Mouse (Mus musculus): Measurements from ENCODE around the gene Grm4. TPM values are rescaled to one million over a fixed set of nuclear protein-coding genes. Genes with fewer than 3 reads are reported as not detected.

Gene Grm4
- total RNA-seq, 2 experiments from 2014 or later: 12.2 to 16.1 TPM

DNA sequence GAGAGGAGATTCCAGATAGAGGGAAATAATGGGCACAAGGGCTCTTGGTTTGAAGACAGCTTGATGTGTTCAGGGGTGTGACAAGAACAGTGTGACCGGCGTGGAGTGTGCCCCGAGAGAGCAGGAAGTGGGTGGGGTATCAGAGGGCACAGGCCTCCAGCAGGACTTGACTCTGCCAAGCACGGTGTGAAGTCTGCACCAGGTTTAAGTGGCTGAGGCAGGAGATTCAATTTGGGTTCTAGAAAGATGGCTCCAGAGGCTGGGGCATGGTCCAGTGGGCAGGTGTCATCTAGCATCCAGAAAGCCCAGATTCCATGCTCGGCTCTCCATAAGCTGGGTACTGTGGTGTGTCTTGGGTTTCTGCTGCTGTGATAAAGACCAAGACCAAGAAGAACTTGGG is 23.4 kb downstream of the Grm4 start:
- no peak for DNase-seq (ENCODE audit: low spot score in 2 of 2)

DNA sequence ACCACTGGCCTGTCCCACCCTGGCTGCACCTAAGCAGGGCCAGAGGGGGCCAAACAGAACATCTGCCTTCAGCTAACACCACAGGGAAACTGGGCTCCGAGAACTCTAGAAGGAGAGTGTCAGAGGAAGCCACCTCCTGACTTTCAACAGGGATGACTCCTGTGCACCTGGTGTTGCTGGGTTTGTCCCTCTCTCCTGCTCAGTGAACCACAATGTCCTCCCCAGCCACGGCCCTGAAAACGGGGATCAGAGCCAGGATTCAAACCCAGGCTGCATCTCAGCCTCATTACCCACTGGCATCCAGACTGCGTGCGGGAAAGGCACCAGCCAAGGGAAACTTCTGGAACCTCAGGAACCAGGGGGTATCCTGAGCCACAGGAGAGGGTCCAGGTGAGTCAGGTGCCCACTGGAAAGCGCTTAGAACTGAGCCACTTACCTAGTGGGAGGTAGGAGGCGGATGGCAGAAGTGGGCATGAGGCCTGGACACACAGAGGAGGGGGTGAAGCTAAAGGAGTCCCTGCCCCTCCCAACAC is 26.1 kb downstream of the Grm4 start:
- DNase-seq (ENCODE audit: low spot score in 2 of 2): no peak

DNA sequence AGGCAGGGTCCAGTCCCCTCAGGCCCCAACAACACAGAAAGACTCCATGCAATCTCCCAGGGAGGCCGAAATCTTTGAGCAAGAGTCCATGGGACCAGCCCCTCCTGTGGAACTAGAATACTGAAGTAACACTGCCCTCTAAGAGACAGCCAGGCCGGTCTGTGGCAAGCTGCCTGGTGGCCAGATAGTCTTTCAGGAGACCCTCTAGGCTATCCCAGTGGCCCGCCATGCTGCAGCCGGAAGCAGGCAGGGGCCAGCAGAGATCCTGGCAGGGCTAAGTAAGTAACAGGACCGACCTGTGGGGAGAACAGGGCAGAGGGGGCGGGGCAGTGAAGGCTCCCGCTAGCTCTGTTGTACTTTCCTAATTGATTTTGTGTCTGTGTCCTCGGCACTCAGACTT is 27.2 kb downstream of the Grm4 start:
- no peak for DNase-seq (ENCODE audit: low spot score in 2 of 2)

DNA sequence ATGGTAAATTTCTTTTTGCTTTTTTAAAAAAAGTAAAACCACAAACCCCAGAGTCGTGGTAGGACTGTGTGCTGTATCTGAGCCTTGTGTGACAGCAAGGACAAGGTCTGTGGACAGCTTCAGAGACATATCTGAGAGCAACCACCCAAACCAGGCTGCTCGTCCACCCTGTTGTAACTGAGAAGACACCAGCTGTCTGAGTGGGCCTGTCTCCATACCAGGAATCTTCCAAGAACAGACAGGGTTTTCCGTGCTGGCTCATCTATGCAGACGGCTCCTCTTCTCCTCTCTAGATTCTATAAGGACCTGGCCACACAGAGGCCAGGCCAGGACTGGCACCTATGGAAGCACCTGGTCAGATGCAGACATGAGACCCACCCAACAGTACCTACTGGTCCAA is 27.8 kb downstream of the Grm4 start:
- DNase-seq (ENCODE audit: low spot score in 2 of 2): no peak

DNA sequence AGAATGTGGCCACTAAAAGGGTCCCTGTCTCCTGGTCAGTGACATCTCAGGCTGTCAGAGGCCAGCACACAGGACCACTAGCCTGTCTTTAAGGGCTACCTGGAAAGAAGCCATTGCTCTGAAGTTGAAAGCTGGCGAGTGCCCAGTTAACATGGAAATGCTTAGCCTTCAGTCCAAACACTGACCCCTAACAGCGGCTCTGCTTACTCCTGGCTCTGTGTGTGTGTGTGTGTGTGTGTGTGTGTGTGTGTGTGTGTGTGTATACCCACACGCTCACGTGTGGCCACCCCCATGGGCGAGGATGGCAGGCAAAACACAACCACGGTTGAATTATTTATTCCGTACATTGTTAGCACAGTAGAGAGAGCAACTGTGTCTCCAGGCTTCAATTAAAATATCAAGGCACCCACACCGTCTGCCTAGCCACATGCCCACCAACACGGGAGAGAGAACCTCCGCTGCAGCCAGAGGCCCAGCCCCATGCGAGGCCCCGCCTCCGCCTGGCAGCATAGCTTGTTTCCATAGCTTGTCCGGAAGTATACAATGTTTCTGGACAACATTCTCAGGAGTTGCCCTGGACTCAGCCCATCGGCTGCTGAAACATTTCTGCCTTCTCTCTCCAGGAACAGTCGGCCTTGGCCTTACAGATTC is 32.9 kb downstream of the Grm4 start:
- peak in 1 of 2 experiments; percentile 32 for DNase-seq (ENCODE audit: low spot score in 2 of 2)

DNA sequence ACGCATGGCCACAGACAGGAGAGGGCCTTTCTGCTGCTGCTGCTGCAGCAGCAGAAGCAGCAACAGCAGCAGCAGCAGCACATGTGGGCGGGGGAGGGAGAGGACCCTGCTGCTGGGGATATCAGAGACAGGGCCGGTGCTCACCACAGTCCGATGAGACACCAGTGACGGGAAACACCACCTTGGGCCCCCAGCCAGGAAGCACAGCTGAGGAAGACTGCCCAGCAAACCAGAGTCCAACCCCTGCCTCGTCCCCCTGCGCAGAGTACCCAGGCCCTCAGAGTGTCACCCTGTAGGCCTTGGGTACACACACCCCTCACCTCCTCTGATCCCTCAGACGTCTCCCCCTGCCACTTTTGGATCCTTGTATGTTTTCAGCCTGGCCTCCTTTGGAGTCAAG is 35.3 kb downstream of the Grm4 start:
- no peak for DNase-seq (ENCODE audit: low spot score in 2 of 2)

DNA sequence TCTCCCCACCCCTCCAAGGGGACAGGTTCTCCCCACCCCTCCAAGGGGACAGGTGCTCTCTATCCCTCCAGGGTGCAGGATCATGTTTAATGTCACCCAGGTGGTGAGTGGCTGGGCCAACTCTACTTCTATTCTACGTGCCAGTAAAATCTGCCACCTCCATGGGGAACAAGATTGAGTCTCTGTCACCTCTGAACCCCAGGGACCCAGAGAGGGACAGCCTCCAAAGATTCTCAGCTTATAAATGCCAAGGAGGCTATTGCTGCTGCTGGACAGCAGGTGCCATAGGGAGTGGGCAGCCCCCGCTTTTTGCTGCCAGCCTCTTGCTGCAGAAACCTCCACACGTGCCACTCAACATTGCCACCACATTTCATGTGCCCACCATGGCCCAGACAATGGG is 37.6 kb downstream of the Grm4 start:
- DNase-seq (ENCODE audit: low spot score in 2 of 2): no peak

DNA sequence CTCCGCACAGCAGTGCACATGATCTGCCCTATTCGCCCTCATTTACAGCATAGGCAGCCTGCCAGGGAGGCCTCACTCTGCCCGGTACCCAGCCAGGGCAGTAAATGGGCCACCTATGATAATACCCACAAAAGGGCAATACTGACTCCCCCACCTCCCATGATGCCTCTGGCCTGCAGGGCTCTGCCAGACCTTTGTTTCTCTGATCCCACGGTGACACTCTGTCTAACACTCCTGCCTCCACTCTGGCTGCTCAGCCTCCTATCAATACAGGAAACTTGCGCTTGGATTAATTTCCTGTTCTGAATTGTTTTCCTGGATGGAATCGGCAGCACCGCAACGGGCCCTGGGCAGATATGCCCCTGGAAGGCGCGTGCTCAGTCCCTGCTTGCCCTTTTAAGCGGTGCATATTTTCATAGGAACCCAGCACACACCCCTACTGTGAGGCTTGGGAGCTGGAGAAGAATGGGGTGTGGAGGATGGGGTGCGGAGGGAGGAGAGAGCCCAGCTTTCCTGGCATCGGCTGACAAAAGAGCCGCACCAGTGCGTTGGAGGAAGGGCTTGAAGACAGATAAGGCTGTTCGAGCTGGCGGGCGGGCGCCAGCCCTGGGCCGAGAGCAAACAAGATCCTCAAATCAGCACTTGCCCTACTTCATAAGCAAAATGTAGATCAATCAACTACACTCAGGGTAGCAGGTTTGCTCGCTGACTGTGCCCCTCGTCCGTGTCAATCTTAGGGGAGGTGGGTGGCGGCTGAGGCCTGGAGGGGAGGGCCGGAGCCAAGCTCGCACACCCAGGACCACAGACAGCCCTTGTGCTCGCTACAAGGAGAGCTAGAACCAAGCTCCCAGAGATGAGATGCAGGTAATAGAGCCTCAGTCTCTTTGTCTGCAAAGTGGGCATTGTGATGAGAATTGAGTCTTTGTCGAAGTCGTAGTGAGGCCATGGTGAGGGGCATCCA is 40.8 kb downstream of the Grm4 start:
- no peak for DNase-seq (ENCODE audit: low spot score in 2 of 2)

DNA sequence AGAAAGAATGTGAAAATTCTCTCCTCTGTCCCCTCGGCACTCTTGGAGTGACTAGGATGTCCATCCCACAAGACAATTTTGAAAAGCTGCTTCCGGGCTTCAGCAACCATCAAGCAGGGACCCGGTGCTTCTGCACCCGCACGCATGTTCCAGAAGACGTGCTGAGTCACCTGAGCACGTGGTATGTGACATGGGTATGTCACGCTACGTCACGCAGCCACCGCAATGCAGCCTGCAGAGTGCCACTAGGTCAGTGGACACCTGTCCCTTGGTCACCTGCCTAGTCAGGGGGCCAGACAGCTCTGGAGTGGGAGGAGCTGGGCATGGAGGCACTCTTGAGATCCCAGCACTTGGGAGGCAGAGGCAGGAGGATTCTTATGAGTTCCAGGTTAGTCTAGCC is 45.6 kb downstream of the Grm4 start:
- DNase-seq (ENCODE audit: low spot score in 2 of 2): no peak

DNA sequence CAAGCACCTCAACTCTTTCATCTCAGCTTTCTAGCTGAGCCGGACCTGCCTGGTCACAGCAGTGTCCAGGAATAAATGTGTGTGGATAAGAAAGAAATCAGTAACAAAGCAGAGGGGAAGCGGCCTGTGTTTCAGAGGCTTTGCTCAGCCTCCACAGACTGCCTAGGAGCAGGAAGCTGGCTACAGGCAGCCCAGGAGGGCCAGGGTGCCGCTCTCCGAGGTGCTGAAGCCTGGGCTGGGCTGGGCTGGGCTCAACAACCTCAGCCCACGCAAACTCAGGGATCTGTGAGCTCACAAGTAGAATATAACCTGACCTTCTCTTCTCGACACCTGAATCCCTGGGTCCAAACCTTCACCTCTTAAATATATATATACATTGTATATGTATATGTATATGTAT is 54.6 kb downstream of the Grm4 start:
- DNase-seq (ENCODE audit: low spot score in 2 of 2): peak; percentile 27 to 47

DNA sequence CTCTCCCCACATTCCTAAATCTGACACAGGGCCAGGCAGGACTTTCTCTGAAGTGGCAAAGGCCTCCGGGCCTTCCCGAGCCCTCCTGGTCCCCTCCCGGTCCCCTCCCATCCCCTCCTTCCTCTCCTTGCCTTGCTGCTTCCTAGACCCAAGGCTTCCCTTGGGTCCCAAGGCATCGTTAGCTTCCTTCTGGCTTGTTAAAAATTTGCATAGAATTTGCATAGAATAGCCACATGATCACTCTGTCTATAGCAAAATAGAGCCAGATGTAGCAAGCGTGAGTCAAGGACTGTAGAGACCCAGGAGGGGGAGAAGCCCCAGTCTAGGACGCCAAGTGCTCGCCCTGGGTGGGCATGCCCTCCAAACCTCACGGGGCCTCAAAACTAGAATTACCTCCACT is 55.3 kb downstream of the Grm4 start:
- DNase-seq (ENCODE audit: low spot score in 2 of 2): no peak

DNA sequence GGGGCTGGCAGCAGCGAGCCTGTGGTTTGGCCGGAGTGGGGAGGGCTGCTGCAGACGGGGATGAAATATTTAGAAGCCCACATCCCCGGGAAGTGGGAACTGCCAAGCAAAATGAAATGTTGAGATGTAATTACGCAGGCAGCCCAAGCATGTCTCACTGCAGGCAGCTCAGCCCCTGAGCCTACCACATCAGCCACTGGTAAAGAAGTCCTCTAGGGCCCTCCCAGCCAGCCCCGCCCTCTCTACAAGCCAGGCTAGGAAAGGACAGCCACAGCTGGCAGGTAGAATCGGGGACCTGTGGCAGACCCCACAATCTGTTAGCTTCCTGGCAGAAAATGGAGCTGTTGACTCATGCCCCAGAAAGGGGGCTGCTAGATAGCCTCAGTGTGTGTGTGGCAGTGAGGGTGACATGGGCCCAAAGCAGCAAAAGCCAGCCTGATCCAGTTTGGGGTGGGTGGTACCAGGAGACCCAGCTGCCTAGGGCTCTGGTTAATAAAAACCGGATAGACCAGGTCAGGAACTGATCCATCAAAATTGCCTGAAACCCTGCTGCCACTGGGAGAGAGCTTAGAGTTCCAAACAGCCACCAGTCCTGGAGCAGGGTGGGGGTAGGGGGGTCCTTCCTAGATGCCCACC is 56.8 kb downstream of the Grm4 start:
- DNase-seq (ENCODE audit: low spot score in 2 of 2): no peak

DNA sequence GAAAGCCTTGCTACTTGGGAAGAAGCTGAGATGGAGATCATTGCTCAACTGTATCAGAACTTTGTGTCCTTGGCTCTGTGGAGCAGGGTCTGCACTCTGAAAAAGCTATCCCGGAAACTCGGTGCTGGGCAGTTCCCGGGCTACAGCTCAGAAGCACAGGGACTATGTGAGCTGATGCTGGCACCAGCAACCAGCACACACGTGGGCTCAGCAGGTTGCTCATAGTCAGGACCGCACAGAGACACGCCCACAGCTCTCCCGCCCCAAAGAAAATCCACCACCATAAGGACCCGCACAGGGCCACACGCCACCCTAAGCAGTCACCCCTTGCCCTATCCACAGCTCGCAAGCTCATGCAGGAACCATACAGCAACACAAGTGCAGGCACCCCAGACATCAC is 61.2 kb downstream of the Grm4 start:
- no peak for DNase-seq (ENCODE audit: low spot score in 2 of 2)

DNA sequence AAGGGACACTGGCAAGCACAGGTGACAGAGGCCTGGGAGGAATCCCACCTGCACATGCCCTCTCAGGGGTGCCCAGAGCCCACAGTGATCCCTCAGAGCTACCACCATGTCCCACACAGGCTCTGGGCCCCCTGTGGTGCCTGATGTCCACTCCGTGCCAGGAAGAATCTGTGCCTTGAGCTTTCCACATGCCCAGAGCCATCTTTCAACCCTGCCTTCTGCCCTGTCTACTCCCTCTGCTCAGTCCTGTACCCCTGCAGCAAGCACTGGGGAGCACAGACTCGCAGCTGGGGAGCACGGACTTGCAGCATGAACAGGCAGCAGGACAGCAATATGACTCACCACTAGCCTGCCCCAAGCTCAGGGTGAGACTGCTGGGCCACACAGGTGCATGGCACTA is 62.0 kb downstream of the Grm4 start:
- no peak for DNase-seq (ENCODE audit: low spot score in 2 of 2)

DNA sequence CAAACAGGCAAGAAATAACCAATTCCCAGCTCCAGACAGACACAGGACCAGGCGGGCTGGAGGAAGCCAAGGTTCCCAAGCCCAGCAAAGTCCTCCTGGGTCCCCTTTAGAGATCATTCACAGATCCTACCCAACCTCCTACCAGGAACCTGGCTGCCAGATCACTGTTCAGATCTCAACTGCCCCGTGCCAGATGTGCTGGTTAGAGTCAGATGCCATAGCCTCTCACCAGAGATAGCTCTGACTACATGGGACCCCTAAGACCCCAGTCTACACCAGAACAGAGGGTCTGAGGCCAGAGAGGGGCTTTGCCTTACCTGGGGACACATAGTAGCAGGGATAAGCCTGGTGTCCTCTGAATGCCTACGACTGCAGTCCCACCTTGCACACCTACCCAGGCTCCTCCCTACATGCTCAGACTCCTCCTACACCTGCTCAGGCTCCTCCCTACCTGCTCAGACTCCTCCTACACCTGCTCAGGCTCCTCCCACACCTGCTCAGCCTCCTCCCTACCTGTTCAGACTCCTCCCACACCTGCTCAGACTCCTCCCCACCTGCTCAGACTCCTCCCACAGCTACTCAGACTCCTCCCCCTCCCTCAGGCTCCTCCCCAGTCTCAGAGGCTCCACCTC is 63.2 kb downstream of the Grm4 start:
- DNase-seq (ENCODE audit: low spot score in 2 of 2): no peak

DNA sequence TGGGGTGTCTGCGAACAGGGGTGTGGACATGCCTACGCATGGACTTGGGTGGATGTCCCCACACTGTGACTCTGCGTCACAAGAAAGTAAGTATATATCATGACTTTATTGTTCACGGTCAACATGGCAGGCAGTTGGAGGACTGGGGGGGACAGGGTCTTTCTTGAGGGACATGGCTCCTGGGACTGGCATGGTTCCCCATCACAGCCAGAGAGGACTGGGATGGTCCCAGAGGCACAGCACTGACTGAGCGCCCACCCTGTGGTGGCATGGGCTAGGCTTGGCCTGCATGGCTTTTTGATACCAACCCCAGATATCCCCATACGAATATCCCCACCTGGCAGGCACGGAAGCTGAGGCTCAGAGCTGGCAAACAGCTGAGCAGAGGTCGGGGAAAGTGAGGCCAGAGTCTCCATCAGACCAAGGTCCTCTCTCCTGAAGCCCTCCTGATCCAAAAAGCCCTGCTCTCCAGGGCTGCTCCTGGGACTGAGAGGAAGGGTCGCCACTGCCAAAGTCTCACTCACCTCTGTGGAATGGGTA is 64.1 kb downstream of the Grm4 start:
- no peak for DNase-seq (ENCODE audit: low spot score in 2 of 2)

DNA sequence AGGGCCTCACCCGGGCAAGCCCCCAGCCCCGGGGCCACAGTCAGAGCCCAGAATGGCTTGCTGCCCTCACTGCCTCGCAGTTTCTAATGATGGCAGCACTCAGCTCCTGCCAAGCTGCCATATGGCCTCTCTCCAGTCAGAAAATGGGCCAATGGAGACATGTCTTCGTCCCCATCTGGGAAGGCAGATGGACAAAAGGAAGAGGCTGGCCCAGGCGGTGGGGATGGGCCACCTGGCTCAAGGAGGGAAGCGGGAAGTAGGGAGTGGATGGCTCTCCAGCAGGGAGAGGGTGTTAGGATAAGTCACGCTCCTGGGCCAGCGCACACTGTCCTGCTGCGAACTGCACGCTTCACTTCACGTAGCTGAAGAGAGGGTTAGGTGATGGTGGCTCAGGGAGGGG is 64.8 kb downstream of the Grm4 start:
- DNase-seq (ENCODE audit: low spot score in 2 of 2): peak in 1 of 2 experiments; percentile 41

DNA sequence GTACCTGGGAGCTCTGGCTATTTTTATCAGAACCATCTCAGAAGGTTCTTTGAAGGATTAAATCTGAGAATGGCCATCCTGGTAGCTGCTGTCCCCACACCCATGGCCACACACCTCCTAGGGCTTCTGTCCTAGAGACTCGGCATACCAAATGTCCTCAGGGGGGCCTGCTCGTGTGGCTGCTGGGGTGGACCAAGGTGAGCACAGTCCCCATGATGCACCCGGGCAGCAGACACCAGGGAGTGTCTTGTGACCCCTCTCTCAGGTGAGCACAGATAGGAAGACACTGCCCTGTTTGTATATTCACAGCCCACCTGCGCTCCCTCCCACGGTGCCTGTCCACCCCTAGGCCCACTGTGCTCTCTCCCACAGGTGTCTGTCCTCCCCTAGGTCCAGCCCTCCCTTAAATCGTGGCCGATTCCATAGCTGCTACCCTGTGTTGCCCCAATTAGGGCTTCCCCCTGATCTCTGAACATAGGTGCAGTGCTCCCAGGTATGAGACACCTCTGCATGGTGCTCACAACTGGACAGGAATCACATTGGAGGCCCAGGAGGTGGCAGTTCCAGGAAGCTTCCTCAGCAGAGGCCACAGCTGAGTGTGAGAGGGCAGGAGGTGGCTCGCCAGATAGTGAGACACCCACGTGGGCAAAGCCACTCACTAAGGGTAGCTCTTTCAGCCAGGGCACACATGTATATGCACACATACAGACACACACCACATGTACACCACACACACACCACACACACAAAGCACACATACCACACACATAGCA is 66.0 kb downstream of the Grm4 start:
- no peak for DNase-seq (ENCODE audit: low spot score in 2 of 2)

DNA sequence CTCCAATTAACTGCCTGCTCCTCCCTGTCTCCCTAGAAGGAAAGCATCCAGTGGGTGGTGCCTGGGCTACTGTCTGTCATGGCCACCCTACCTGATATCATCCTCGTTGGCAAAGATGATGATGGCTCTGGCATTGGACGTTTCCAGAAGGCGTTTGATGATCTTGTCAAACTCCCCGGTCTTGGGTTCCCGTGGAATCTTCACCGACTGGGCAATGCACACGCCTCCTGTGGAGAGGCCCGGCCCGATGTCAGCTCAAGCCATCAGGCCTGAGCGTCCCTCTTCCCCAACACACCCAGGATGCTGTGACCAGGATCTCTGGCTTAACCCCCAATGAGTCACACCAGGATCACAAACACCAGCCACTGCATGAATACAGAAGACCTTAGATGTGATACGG is 66.8 kb downstream of the Grm4 start:
- DNase-seq (ENCODE audit: low spot score in 2 of 2): no peak

DNA sequence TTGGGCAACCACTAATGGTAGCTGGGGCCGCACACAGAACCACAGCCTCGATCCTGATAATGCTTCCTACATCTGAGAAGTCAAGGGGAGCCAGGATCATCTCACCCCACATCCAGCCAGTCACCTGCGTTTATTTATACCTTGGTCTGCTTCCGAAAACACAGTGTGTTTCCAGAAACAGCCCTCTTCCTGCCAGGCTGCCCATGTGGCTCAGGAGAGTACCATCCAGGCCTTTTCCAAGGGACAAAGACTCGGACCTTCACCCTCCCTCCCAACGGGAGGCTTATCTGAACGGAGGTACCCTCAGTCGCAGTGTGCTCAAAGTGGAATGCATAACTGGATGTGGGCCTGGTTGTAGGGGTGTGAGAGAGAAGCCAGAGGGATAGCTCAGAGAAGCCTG is 68.2 kb downstream of the Grm4 start:
- no peak for DNase-seq (ENCODE audit: low spot score in 2 of 2)

Data from layer of hippocampus, postnatal 10 days (tissue).